Mouse (Mus musculus) heart, postnatal 36 days (tissue): ENCODE measurements around the gene E2f7. TPM values are rescaled to one million over a fixed set of nuclear protein-coding genes. Genes with fewer than 3 reads are reported as not detected.

ENCODE experiments used
- DNase-seq, 2 experiments: peaks; one replicate each; pipeline ENCODE4 v3.0.0; 2021 to 2022
- intact Hi-C: fragments of 180-260 bp; cut with DNase I; formaldehyde crosslinking; loops from one replicate; pipeline ENCODE4 v1.15.1; 2025
- total RNA-seq, 2 experiments: library from RNA; stranded (reverse); gene quantifications; 2 replicates each; pipeline ENCODE4 v1.2.3; 2021

Gene E2f7
- total RNA-seq, 2 experiments from 2014 or later, result 1.8 to 2.0 TPM

DNA sequence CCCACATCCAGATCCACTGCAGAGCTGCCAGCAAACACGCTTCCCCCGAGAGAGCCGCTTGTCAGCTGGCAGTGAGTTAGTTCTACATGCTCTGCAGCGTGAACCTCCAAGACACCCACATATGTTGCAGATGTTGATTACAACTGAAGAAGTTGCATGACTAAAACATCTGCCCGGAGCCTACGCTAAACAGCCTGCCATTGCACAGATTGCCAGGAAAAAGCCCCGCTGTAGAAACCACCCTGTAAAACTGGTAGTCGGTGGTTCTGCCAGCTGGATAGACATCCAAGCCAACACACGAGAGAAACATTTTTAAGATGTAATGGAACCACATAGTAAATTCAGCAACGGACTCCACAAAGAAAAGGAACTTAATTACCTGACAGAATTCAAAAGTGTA, 24.3 kb downstream of the E2f7 start:
- intact Hi-C loops, result no loop called here
- DNase-seq, result no peak

DNA sequence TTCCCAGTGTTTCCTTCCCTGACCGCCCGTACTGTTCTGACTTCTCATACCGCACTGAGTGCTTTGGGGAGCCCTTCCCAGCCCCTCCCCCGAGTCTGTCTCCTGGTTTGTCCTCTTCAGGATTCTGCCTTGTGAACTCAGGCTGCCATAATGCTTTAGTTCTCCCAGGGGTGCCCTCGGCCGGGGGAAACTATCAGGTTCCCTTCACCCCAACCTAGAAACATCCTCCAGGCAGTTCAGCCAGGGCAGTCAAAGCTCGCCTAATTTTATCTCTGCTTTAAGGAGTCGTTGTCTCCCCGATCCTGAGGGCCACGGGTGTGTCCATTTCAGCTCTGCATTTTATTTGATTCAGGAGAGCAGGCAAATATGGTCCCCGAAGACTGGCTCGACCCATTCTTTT, 28.0 kb downstream of the E2f7 start:
- DNase-seq, result no peak
- intact Hi-C loops, result no loop called here

DNA sequence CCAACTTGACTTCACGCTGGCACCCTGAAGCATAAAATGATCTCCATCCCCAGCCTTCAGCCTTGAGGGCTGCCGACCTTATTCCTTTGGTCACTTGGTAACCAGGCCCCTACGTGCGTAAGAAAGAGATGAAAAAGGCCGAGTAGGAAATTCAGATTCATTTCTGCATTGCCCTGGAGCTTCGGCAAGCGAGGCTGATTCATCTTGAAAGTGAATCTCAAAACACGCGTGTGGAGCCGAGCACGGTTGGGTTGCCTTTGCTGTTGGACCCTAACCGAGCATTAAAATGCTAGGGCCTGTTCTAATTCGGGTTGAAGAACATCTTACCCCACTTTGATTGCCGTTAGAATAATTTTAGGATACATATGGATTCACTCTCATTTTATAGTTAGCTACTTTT, 28.6 kb downstream of the E2f7 start:
- intact Hi-C loops, result no loop called here

DNA sequence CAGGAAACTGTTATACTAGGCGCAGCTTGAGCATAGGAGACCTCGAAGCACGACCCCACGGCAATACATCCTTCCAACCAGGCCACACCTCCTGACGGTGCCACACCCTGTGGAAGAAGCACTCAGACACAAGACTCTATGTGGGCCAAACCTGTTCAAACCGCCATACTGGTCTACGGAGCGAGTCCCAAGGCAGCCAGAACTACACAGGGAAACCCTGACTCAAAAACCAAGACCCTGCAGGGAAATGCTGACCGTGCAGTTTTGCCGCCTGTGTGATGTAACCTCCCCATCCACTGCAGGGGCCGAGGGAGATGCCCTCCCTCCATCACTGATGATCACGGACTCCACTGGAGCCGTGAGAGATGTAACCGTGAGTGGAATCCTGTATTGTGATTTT, 36.5 kb downstream of the E2f7 start:
- no peak for DNase-seq
- intact Hi-C loops, result no loop called here

More for the DNA sequence above, 28.6 kb downstream of the E2f7 start:
- no peak for DNase-seq

DNA sequence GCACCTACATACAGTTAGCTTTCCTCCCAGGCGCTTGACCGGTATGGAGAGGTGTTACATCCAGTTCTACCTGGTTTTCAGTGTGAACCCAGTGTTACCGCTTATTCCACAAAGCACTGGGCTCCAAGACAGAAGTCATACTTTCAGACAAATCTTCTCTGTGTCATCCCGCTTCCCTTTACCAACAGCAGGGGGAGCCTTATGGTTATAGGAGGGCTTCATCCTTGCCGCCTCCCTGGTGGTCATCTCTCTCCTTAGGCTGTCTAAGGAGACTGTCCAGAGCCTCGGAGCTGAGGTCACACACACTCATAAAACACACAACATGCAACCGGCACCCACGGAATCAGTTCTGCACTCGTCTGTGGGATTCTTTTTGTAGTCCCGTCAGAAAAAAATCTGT, 37.4 kb downstream of the E2f7 start:
- intact Hi-C loops, result no loop called here
- DNase-seq, result no peak

DNA sequence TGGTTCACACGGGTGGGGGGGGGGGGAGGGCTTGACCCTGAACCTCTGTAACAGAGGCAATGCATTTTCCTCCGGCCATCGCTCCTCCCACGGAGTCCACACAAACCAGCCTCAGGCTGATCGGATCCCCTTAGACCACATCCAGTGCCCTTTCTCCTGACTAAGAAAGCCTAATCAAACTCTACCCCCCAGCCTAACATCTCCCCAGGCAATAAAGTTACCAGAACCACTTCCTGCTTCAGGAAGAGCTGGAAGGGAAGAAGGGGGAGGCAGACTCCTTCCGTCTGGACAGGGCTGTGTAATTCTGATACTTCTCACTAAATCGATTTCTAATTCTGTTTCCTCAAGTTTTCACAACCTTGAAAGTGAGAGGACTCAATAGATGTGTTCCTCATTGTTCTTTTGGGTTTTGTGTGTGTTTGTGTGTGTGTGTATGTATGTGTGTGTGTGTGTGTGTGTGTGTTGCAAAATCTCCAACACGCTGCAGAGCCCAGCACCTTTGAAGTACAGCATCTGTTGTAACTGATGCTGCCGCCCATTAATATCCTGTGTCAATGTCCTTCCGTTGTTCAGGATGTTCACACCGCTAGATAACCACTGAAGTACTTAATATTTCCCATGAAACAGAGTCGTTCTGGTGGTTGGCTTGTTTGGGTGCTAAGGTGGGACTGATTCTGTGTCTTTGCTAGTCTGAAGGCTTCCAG, 43.0 kb downstream of the E2f7 start:
- DNase-seq, result no peak
- intact Hi-C loops, result no loop called here

DNA sequence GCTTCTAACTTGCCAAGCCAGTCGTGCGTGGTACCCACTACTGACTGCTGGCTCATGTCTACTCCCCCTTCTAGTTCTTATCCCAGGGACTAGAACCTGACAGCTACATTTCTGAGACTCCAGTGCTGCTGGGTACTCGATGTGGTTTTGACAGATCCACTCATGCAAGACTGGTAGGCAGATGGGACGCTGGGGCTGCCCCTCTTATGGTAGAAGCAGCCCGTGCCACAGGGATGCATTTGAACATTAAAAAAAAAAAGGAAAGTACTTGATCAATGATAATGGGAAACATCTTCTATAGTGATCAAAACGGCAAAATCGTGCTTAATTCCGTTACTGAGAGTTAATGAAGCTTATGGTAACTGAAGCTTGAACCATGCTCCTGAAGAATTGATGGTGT, 44.4 kb downstream of the E2f7 start:
- intact Hi-C loops, result no loop called here
- no peak for DNase-seq

DNA sequence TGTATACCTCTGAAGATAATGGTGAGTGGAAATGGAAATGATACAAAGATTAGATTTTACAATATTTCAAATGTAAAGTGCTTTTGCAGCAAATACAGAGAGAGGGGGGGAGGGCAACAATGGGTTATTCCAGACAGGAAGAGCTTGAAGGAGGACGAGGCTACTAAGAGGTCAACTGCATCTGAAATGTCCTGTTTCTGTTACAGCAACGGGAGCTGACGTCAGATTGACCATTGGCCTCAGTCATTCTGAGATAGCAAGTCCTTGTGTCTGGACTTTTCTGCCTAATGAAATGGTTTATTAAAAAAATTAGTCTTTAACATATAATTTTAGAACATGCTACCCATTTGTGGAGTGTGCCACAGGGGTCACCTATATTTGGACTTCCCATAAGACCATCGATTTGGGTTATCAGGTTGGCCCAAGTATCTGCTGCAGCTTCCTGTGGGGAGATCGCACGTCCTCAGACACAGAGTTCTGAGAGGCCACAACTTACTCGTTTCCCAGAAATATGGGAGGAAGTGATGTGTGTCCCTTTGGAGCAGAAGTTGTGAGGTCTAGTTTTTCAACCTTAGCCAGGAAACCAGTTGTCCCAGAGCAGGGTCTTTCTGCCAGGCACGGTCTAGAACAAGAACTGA, 48.0 kb downstream of the E2f7 start:
- intact Hi-C loops, result no loop called here
- DNase-seq, result no peak

DNA sequence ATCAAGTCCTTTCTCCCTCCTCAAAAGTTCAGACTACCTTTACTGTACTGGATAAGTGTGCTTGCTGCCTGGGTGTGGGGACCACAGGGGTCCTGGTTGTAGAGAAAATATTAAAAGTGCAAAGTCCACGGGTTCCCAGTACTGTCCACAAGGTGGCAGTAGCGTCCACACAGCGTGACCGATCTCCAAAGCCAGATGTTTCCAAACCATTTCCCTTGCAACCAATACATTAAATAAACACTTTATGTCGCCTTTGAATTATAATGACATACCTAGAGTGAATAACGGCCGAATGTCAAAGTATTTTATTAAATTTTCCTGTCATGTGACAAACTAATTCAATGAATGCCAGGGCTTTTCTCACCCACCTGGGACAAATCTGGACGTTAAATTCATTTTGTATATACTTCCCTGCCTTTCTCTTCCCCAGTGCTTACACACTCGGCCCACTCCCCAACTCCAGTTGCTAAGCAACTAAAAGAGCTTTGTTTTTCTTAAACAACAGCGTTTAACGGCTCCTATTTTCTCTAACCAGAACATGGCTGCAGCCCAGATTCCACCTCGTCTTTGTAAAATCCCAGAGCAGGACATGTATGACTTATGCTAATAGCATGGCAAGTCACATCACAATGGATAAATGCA, 49.4 kb downstream of the E2f7 start:
- peak; percentile 42 to 58 for DNase-seq
- intact Hi-C loops, result loop anchor here (1.0 to 2.0 kb wide), 3 partner anchors 124 to 306 kb away; partner anchors contain the start of gene Csrp2

DNA sequence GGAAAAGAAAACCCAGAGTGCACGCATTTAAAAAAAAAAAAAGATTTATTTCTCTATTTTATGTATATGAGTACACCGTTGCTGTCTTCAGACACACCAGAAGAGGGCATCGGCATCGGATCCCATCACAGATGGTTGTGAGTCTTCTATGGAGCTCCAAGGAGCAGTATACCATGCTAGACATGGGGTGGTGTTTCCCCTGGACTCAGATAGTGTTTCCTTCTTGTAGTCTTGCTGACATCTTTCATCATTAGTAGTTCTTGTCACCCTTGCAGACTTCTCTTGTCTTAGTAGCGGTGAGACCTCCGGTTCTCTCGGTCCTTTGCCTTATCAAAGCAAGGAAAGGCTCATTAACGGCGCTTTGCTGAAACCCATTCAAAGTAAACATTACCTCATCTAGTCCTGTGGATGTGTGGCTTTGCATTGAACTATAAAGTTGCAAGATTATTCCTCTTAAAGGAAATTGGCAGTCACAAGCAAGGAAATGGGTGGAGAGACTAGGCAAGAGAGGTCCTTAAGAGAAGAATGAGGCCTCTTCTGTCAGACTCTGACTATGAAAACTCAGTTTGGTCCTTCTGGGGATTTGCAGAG, 50.1 kb downstream of the E2f7 start:
- no peak for DNase-seq
- intact Hi-C loops, result loop anchor here (2.0 kb wide), 1 partner anchor 124 kb away; the partner anchor contains the start of gene Csrp2

DNA sequence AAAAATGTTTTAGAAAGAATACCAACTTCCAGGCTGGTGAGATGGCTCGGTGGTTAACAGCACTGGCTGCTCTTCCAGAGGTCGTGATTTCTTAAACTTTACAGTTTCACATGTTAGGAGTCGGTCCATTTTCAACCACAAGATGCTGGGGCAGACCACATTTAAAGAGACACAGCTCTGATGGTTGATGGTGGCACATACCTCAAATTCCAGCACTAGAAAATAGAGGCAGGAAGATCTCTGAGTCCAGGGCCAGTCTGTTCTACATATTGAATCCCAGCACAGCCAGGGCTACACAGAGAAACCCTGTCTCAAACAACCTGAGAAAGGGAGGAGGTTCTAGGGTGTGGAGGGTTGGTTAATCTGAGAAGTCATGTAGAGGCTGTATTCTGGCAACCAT, 56.1 kb downstream of the E2f7 start:
- DNase-seq, result no peak
- intact Hi-C loops, result no loop called here

DNA sequence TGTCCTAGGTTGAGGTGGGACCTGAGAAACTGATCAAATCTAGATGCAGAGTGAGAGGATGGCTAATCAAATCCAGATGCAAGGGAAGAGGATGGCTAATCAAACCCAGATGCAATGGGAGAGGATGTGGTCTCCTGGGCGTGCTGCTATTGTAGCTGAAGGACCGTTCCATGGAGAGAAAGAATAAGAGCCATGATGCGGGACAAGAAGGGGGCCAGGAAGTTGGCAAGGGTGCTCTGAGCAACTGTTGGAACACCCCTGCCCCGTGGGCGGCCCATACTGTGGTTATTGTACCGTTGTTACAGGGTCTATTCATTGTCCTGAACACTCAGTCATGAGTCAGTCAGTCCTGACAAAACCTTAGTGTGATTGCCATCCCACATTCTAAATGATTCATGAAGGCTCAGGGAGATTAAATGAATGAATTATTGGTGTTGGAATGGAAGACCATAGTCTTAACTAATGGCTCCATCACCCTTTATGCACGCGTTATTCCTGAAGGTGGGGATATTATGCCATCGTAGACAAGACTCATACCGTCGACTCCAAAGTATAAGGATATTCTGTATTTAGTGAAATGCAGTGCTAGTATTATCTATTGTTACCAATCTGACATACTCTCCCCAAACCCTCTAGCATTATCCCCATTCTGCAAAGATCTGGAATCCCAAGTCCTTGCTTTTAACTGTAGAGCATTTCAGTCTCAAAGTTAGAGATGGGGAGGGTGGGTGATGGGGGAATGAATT, 59.2 kb downstream of the E2f7 start:
- intact Hi-C loops, result no loop called here
- no peak for DNase-seq

DNA sequence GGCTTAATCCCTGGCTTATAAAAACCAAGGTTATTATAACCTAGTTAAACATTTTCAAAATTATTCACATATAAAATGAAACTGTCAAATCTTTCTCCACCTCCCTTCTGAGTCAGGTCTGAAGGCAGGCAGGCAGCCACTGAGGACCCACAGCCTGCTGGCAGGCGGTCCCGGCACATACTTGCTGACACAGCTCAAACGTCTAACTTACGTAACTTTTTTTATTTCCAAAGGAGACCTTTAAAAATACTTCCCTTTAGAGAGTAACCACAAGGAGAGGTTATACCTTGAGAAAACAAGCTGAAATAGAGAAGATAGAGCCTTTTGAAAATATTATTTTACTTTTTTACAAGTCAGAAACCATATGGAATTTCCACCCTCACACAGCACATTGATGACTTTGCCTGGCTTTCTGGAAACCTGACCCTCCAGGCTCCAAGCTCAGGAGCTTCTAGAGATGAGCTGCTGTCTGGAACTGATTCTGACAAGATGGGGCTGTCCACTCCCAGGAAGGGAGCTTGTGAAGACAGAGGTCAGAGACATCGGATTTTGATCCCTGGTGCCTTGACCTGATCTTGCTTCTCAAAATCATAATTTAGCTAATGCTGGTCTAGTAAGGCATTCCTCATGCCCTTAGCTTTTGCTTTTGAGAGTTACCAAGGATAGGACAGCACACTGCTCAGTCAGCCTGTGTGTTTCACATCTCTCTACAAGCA, 59.9 kb downstream of the E2f7 start:
- DNase-seq, result no peak
- intact Hi-C loops, result no loop called here

DNA sequence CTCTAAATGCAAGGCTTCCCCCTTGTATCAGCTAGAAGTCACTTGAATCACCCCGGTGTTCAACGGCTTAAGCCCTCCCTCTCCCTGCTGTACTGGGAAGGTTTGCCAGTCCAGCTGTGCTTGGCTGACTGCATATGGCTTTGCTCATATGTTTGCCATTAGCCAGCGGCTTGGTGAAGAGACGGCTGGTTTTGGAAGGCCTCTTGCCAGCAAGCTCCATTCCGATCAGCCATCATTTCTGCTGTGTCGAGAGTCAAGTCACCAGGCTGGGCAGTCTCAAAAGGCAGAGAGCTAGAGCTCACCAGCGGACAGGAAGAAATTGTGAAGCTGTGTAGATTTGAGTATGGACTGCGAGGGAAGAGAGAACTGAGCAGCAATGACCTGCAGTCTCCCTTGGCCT, 61.2 kb downstream of the E2f7 start:
- DNase-seq, result no peak
- intact Hi-C loops, result no loop called here

DNA sequence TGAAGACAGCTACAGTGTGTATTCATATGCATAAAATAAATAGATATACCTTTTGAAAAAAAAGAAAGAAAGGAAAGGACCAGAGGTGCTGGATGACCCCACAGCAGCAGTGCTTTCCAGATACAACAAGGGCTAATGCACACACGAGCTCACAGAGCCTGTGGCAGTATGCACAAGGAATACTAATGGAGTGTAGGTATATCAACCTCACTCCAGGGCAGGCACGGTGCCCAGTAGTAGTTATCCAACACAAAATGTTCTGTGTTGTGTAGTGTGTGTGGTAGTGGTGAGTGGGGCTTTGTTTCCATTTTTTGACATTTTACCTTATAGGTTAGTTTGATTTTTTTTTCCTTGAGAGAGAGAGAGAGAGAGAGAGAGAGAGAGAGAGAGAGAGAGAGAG, 65.3 kb downstream of the E2f7 start:
- intact Hi-C loops, result no loop called here

DNA sequence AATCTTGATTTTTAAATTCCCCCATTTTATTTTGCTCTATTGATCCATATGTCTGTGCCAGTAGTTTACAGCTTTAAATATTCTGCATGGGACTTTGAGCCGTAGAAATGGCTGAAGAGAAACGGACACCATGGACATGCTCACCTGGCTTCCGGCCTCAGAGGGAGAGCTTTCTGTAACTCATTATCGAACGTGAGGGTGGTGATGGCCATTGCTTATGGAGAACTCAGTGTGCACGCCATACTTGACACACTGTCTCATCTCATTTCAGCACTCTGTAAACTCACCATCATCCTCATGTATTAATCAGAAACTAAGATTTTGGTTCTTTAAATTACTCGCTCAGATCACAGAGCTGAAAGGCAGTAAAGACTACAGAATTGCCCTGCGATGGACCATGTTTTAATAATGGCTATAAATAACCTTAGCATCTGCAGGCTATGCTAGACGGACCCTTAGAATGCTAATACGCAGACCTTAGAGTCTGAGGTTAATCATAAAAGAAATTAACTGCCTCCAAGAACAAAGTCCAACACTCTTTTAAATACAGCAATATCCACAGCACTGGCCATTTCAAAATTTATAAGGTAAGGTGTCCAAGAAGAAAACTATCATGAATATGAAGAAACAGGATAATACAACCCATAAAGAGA, 66.1 kb downstream of the E2f7 start:
- DNase-seq, result no peak
- intact Hi-C loops, result no loop called here

More for the DNA sequence above, 65.3 kb downstream of the E2f7 start:
- DNase-seq, result no peak

DNA sequence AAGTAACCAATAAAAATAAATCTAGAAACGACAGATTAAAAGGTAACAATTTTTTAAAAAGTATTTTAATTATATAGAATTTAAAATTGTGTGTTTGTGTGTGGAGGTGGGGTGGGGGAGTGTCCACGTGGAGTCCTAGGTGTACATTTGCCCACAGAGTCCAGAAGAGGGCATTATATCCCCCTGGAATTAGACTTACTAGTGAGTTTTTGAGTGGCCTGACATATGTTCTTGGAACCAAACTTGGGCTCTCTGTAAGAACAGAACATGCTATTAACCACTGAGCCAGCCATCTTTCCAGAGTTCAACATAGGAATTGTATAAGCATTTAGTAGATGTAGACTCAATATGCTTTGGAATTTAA, 66.6 kb downstream of the E2f7 start:
- intact Hi-C loops, result no loop called here
- DNase-seq, result no peak

DNA sequence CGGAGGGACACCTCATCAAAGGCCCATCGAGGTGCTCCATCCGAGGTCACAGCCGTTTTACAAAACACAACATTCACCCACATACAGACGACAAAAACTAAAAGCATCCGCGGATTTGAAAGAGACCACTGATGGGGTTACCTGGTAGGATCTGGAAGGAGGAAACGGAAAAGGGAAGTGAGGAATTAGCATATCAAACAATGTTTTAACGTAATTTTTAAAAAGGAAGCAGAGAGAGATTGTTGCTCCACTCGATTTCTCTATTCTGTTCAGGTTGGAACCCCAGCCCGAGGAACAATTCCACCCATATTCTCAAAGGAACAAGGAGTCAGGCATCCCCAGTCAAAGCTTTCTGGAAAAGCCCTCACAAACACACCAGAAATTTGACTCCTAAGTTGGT, 75.9 kb downstream of the E2f7 start:
- intact Hi-C loops, result no loop called here

DNA sequence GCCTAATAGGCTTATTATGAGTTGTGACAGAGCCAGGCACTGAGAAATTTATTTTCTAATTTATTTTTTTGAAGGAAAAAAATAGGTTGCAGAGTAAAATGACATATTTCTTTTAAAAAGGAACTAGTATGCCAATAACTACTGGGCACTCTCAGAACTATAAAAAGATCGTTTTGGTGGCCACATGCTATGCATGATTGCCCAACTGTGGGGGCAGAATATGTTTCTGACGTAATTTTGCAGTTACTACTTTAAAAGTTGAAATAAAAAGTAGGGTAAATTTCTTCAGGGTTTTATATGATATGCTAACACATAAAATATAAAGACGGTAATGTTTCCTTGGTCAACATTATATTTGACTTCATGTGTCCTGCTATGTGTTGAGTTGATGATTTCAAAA, 76.5 kb downstream of the E2f7 start:
- no peak for DNase-seq
- intact Hi-C loops, result no loop called here

More for the DNA sequence above, 75.9 kb downstream of the E2f7 start:
- DNase-seq, result no peak

DNA sequence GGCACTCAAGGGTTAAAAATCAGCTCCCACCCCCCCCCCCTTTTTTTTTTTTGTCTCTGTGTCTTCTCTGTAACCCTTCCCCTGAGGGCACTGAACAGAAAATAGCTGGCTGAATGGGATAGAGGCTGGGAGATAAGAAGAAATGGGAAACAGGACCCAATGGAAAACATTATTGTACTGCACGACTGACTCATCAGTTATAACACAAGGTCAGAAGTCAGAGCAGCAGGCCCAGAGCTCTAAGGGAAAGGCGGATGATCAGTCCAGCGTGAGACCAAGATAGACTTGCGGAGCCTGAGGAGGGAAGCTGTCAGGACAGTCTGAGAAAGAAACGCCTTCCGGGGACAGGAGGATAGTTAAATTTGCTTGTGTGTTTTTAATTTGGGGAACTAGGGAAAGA, 87.1 kb downstream of the E2f7 start:
- intact Hi-C loops, result no loop called here
- DNase-seq, result peak in 1 of 2 experiments; percentile 5
